Mouse (Mus musculus): ENCODE data around the gene Sin3b.

Gene Sin3b

DNA sequence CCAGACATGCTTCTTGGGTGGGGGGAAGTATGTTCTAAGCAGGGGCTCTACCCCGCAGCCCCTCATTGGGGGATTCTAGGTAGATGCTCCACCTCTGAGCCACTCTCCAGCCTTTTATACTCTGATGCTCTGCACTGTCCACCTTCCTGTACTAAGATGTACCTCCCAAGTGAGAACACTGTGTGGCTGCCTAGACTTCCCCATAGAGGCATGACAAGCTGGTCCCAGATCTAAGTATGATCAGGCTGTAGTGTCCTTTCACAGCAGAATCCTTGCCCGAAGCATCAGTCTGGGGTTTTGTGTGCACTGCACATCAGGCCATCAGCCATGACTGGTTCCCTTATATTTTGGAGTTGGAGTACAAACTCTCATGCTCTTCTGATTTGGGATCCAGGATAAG is 32.9 kb downstream of the Sin3b start:
- peak; percentile 0 for DNase-seq

DNA sequence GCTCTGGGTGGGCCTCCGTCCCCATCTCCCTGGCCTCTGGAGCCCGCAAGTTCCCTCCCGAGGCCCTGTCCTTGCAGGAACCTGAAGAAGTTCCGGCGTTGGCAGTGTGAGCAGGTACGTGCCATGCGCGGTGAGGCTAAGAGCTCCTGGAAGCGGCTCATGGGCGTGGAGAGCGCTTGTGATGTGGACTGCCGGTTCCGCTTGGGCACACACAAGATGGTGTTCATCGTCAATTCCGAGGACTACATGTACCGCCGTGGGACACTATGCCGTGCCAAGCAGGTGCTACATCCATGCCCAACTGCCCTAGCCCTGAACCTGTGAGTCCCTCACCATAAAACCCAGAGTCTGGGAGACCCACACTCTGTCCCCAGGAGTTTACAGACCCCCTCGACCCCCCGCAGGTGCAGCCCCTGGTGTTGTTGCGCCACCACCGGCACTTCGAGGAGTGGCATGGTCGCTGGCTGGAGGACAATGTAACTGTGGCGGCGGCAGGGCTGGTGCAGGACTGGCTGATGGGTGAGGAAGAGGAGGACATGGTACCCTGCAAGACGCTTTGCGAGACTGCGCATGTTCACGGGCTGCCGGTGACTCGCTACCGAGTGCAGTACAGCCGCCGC is 33.8 kb downstream of the Sin3b start:
- peak; percentile 5 for DNase-seq

GRCm38 (mm10) chr8:72757426-72758195 is 34.5 kb downstream of the Sin3b start:
- no peak for DNase-seq

- DNase-seq = no peak
Measured at GRCm38 (mm10) chr8:72758310-72758709, 35.2 kb downstream of the Sin3b start.

DNA sequence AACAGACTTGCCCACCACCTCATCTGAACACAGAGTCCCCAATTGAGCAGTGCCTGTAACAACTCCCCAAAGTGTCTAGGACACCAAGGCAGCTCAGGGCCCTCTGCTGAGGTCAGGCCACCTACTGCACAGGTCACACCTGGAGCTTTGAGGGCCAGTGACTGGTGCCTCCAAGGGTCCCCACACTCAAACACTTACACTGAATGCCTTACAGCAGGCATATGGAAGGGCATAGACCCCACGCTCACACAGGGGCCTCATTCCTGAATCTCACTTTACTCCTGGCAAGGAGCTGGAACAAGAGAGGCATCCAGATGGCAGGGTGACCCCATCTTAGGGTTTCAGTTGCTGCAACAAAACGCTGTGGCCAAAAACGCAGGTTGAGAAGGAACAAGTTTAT is 37.1 kb downstream of the Sin3b start:
- DNase-seq = no peak

GRCm38 (mm10) chr8:72761322-72762051 is 38.4 kb downstream of the Sin3b start, which contains the start of gene F2rl3:
TSS of gene F2rl3 (plus strand) at chr8:72761880.
- DNase-seq = no peak

DNA sequence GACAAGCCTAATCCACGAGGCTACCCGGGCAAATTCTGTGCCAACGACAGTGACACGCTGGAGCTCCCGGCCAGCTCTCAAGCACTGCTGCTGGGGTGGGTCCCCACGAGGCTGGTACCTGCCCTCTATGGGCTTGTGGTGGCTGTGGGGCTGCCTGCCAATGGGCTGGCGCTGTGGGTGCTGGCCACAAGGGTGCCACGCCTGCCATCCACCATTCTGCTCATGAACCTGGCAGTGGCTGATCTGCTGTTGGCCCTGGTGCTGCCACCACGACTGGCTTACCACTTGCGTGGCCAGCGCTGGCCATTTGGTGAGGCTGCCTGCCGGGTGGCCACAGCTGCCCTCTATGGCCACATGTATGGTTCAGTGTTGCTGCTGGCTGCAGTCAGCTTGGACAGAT is 39.2 kb downstream of the Sin3b start:
- no peak for DNase-seq

DNA sequence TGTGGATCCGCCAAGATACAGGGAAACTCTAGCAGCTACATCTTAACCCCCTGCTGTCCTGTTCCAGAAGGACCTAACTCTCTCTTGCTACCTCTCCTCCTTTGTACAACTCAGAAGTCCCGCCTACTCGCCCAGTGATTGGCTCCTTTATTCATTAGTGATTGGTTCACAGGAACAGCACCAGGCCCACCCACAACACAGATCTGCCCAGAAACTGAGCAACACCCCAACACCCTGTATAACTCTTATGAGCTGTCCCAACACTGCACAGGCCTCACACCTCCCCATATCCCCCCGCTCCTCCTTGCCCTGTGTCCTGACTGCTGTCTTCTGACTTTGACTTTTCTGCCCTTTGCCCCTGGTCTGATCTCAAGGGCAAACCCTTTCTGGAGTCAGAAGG is 42.6 kb downstream of the Sin3b start:
- no peak for DNase-seq

DNA sequence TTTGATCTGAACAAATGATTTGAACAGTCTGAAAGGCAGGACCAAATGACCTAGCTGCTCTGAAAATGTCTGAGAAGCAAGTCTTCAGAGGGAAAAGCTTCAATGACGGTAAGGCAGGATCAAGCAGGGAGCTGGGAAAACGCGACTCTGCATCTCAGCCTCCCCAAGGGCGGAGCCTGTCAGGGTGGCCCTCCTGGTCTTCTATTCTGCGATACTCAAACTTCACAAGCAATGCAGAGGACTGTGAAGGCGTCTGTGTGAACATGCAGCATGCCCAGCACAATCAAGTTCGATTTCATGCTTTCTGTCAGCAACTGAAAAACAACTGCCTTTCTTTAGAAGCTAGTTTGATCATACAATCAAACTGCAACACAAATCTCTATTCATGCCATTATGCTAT is 43.7 kb downstream of the Sin3b start:
- no peak for DNase-seq

GRCm38 (mm10) chr8:72777797-72778196 is 54.7 kb downstream of the Sin3b start:
- DNase-seq = no peak

- no peak for DNase-seq
Measured at GRCm38 (mm10) chr8:72780644-72781043, 57.6 kb downstream of the Sin3b start.

- no peak for DNase-seq
Measured at GRCm38 (mm10) chr8:72801583-72801982, 78.5 kb downstream of the Sin3b start.

All from cerebellum, adult 9-11 months (tissue).